Mouse (Mus musculus) adrenal gland, adult 18-20 months (tissue): Measurements from ENCODE around the gene Cacna1s. TPM values are rescaled to one million over a fixed set of nuclear protein-coding genes. Genes with fewer than 3 reads are reported as not detected.

Source experiments
- DNase-seq, 2 experiments: peaks; one replicate each; pipeline ENCODE4 v3.0.0; 2021 to 2022; ENCODE audit warnings: low spot score in 2 of 2
- total RNA-seq, 2 experiments: library from RNA; stranded (reverse); gene quantifications; 1 replicate in 1 of 2; 2 replicates in 1 of 2; pipeline ENCODE4 v1.2.3; 2021

Cacna1s gene
- total RNA-seq, 2 experiments from 2014 or later, result 0.42 to 0.56 TPM

DNA sequence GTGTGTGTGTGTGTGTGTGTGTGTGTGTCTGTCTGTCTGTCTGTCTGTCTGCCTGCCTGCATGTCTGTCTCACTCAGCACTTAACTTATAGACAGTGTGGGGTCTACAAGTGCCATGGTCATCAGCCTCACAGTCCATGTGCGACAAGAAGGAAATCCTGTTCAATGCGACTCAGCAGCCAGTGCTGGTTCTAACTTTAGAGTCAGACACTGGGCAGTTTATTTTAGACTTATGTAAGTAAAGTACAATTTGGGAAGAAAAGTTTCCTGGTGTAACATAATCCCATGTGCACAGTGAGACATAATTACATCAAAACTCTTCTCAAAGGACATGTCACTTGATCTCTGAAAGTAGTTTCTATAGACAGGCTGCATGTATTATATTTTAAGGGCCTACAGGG is 56.9 kb downstream of the Cacna1s start:
- no peak for DNase-seq

GRCm38 (mm10) chr1:136116183-136116582 is 63.6 kb downstream of the Cacna1s start:
- peak; percentile 67 to 76 for DNase-seq

DNA sequence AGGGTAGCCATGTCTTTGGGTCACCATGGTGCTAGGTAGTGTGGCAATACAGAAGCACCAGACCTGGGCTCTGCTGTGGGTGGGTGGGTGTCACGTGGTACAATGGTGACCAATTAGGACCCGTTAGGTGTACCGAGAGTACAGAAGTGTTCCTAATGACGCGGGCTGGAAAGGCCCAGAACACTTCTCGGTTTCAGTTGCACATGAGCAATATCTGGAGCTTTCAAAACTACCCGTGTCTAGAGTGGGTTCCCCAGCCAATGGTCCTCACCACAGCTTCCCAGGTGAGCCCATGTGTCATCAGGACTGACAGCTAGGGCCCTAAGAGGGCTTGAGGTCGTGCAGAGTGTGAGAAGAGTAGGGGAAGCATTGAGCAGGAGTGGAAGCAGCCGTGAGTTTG is 64.5 kb downstream of the Cacna1s start:
- no peak for DNase-seq

- DNase-seq, result no peak
These were observed 66.3 kb downstream of the Cacna1s start for GRCm38 (mm10) chr1:136118875-136119274.

- no peak for DNase-seq
These were observed 67.2 kb downstream of the Cacna1s start for GRCm38 (mm10) chr1:136119571-136120262.

DNA sequence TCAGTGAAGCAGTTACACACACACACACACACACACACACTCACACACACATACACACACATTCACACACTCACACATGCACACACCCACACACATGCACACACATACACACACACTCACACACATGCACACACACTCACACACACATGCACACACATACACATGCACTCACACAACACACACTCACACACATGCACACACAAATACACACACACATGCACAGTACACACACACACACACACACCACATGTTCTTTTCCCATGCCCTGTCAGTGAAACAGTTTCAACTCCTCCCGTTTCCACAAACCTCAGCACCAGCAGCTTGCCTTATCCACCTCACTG is 67.7 kb downstream of the Cacna1s start:
- DNase-seq, result no peak

DNA sequence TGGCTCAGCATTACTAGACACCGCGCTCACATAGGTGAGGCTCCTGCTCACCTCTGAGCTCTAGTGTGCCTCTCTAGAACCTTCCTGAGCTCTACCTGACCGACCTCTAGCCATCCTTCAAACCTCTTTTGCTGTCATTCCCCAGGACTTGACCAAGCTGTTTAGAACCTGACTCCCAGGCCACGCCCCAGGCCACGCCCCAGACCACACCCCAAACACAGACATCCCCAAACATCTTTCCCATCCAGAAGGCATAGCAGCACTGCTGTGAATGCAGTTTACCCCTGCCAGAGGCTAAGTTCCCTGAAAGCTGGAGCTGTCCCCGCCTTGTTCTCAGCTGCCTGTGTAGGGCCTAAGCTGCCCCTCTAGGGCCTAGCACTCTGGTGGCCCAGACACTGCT is 68.2 kb downstream of the Cacna1s start:
- DNase-seq, result no peak

DNA sequence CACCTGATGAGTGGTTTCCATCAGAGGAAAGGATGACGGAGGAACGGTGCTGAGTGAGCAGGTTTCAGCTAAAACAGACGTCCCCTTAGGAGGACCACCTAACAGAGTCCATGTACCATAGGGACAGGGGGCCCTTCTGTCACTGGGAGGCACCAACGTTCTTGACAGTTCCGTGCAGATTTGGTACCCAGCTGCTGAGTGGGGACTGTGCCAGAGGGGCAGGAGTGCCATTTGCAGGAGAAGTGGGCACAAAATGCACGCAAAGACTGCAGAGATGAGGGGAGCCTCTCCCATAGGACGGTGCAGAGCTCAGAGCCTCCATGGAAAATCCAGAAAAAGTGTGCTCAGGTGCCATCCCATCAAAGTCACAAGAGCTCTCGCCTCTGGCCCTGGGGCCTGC is 69.5 kb downstream of the Cacna1s start:
- no peak for DNase-seq

DNA sequence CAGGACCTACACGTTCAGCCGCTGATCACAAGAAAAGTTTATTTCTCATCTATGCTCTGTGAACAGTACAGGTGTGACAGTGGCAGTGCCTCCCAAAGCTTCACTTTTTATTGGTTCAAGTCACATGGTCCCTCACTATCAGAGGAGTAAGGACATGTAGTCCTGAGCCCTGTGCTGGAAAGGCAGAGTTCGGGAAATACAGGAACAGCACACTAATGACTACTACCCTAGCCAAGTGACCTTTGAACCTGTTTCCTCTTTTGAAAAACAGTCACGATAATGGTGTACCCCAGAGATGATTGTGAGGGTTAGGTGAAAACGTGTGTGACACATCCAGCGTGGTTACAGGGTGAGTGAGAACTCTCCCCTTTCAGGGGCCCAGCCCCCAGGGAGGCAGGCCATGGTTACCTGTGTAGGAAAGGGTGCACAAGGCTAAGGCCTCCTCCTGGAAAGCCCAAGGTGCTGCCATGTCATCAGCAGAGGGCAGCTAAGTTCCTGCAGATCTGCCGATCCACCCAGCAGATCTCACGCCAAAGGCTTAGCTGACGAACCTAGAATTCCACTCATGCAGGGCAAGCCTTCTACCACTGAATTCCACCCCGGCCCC is 73.7 kb downstream of the Cacna1s start:
- no peak for DNase-seq

DNA sequence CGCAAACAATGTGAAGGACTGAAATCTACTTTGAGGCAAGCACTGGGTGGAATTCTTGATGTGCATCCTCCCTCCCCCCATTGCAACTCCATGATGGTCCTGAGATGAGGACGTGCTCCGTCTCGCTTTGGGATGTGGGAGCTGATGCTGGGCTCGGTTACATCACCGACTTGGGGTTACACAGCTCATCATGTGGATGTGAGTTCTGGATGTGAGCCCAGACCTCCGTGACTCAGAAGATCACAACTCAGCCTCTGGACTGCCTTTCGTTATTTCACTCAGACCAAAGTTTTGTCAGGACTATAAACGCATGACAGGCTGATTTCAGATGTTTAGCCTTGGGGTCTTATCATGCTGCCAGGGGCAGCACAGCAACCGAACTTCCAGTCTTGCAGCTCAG is 74.3 kb downstream of the Cacna1s start:
- peak; percentile 57 to 60 for DNase-seq

GRCm38 (mm10) chr1:136127856-136128255 is 75.3 kb downstream of the Cacna1s start:
- no peak for DNase-seq

- no peak for DNase-seq
These were observed 75.9 kb downstream of the Cacna1s start for GRCm38 (mm10) chr1:136128416-136128815.

- no peak for DNase-seq
These were observed 76.5 kb downstream of the Cacna1s start for GRCm38 (mm10) chr1:136128944-136129589.

- no peak for DNase-seq
These were observed 77.6 kb downstream of the Cacna1s start for GRCm38 (mm10) chr1:136130107-136130506.

- DNase-seq, result peak; percentile 82
These were observed 78.5 kb downstream of the Cacna1s start, which contains the start of gene Kif21b for GRCm38 (mm10) chr1:136130951-136131558. Kif21b (plus strand) TSS chr1:136131389.

DNA sequence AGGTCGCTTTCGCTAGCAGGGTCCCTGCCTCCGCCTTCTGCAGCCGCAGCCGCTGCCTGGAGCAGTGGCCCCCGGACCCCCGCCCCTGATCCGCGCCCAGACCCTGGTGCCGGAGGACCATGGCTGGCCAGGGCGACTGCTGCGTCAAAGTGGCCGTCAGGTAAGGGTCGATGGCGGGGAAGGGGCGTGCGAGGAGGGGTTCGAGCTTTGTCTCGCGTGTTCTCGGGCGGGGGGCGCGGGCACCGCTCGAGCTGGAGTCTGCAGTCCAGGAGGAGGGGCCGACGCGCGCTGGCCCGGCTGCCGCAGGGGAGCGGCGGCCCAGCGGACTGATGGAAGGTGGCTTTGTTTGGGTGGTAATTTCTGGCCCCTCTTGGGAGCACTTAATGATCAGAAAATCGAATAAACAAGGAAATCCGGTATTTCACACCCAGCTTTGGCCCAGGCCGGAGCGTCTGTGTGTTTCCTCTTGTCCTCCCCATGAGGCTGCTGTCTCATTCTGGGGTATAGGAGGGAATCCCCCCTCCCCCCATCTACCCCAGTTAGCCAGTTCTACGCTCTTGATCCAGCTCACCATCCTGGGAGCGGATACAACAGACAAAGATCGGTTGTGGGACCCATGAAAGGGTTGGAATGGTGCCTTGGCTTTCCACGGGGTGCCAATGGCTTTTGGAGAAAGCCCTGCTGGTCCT is 79.2 kb downstream of the Cacna1s start:
- DNase-seq, result no peak

DNA sequence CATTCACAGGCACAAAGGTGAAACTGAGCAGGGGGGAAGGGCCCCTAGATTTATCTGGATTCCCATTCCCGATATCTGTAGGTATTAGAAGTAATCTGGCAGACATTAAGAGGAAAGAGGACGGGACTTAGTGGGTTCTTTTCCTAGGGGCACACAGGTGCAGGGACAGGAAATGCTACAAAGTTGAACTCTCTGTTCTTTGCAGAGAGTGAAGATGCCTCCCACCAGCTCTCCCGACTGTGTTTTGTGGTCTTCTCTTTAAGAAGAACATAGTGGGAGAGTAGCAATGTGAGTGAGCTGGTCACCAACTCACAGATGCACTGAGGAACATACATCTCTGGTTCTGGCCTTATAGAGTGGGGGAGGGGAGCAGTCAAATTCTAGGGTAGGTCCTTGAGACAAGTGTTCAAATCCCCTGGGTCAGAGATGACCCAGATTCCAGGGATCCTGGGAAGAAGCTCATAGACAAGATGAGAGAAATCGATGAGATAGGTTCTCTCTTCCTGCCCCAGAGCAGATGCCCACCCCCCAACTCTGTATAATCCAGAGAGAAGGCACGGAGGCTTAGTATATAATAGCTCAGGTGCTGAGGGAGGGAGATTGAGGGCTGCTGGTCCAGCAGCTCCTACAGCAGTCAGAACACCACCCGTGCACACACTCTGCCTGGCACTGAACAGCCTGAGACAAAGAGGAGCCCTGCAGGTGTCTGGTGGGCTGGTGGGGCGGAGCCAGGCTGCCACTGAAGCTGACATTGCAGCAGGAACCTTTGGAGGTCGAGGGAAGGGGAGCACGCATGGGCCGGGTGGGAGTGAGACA is 80.0 kb downstream of the Cacna1s start:
- no peak for DNase-seq

DNA sequence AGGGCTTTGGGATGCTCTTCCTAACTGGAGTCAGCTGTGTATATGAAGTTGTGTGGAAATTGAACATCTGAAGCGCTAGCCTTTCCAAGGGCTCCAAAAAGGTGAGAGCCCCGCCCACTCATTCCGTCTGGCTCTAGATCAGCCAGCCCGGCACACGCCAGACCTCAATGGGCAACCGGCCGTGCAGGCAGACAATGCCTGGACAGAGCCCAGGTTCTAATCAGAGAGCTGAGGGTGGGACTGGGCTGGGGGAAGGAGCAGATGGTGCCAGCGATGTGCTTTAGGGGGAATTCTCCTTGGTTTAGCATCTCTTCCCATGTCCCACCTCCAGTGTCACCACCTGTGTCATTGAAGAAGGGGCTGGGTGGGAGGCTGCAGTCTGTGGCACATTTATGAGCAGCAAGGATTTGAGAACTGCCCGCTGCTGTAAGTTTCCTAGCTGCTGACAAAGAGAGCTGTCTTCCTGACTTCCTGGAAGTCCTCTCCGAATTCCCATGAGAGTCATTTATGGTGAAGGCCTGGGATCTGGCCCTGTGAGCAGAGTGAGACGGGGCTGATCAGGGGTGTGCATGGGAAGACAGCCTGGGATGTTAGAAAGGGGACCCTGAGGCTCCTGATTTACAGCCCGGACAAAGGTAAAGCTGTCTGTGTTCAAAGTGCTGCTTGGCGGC is 81.2 kb downstream of the Cacna1s start:
- DNase-seq, result no peak

- no peak for DNase-seq
These were observed 82.0 kb downstream of the Cacna1s start for GRCm38 (mm10) chr1:136134547-136134946.

DNA sequence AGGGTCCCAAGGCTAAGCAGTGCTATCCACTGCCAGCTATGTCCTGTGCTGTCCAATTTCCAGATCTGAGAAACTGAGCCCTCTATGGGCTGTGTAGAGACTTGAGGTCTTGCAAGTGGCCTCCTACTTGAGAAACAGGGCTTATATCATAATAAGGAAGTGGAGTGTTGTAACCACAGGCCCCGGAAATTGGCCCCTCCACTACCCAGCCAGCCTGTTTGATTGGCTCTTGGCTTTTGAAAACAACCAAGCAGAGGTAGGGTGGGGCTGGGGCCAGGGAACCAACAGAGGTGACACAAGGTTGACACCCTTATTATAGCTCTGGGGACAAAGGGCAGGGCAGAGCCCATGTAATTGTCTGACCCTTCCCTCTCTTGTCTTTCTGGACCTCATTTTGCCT is 82.5 kb downstream of the Cacna1s start:
- no peak for DNase-seq
